In genomic region chr7:141097177-141097576, GRCm38 (mm10) we compare ENCODE assay signal across 14 mouse cellular contexts. TPM values are rescaled to one million over a fixed set of nuclear protein-coding genes. Genes with fewer than 3 reads are reported as not detected.
DNase-seq lines count a peak whose midpoint lies in the region; ATAC-seq and TF ChIP-seq lines count a peak whose summit lies in the region.
"Had no signal": no experiment of that assay in that cellular context is flagged by ENCODE, and none has a peak within 500 bp of the region (broad histone marks: within the 10 kb centered on the region; RNA-seq: fewer than 3 reads in every experiment).

No protein-coding gene starts in this region.

- TF ChIP-seq RAD21 in MEL (IDR thresholded peaks at IDR 0.05; ENCODE audit: low read depth, low read length): no peak

- 79% methylated on average over 5 of the region's 5 CpGs for WGBS in limb, embryonic 15.5 days
- WGBS in limb, embryonic 10.5 days: 82% methylated on average over 5 of the region's 5 CpGs

- H3K9me3 ChIP-seq in limb, embryonic 15.5 days: no peaks in the 10 kb centered on the region
- no peaks in the 10 kb centered on the region for H3K9me3 ChIP-seq in limb, embryonic 10.5 days (replicated peaks)
- H3K9me3 ChIP-seq in MEL (replicated peaks; ENCODE audit: insufficient read depth, low read length): no peaks in the 10 kb centered on the region
- H3K9me3 ChIP-seq: embryonic facial prominence, embryonic 15.5 days; midbrain, embryonic 15.5 days had no signal

- intact Hi-C loops in gastrocnemius, adult 2 months (cut with DNase I): no loop called here
- intact Hi-C loops in gastrocnemius, postnatal 36 days (cut with DNase I): no loop called here
- intact Hi-C loops in left cerebral cortex, postnatal 10 days (cut with DNase I): no loop called here

- ATAC-seq in limb, embryonic 15.5 days (ENCODE audit: insufficient number of reproducible peaks, low FRiP score, low TSS enrichment, low read depth): no peak
- ATAC-seq: midbrain, embryonic 15.5 days had no signal

- H3K4me2 ChIP-seq in limb, embryonic 15.5 days: no peak overlapping the region
- H3K4me2 ChIP-seq: embryonic facial prominence, embryonic 15.5 days; midbrain, embryonic 15.5 days had no signal

- no peak for TF ChIP-seq POLR2A in MEL (IDR thresholded peaks at IDR 0.05; ENCODE audit: control insufficient read depth in 1 of 2, insufficient read depth in 1 of 2, low read depth in 1 of 2, low read length in 2 of 2, poor library complexity in 1 of 2)

- H3K4me1 ChIP-seq in limb, embryonic 15.5 days: peaks cover 23% of the 10 kb centered on the region
- H3K4me1 ChIP-seq in limb, embryonic 10.5 days: peaks cover 37% of the 10 kb centered on the region
- H3K4me1 ChIP-seq in MEL (ENCODE audit: control insufficient read depth in 1 of 2, insufficient read depth in 2 of 2, low read length in 2 of 2): peaks cover 0 to 15% of the 10 kb centered on the region in 2 experiments; a peak in 2 of 4 replicates

- TF ChIP-seq EP300 in MEL (IDR thresholded peaks at IDR 0.05; ENCODE audit: low read depth in 1 of 2, low read length in 2 of 2): no peak

- peak overlapping the region; percentile 71 for H3K27ac ChIP-seq in gastrocnemius, adult 2 months
- H3K27ac ChIP-seq in limb, embryonic 15.5 days: 0 out of 2 replicates have a peak overlapping the region, but pooled peaks have one; percentile 18
- H3K27ac ChIP-seq in limb, embryonic 10.5 days: no peak overlapping the region
- H3K27ac ChIP-seq in MEL (ENCODE audit: control insufficient read depth, low read depth, low read length): peak overlapping the region; percentile 21; the same call in 1 of the 2 replicates
- H3K27ac ChIP-seq: embryonic facial prominence, embryonic 15.5 days; midbrain, embryonic 15.5 days had no signal

- TF ChIP-seq CTCF in gastrocnemius, adult 2 months (IDR thresholded peaks at IDR 0.05): no peak
- TF ChIP-seq CTCF in MEL (IDR thresholded peaks at IDR 0.05 in 2 of 3, conservative IDR thresholded peaks at IDR 0.05 in 1 of 3; ENCODE audit: control insufficient read depth in 1 of 3, insufficient read depth in 1 of 3, low read depth in 2 of 3, low read length in 3 of 3, poor library complexity in 1 of 3, severe bottlenecking in 1 of 3): no peak

- H3K9ac ChIP-seq in limb, embryonic 15.5 days: no peak overlapping the region
- peak overlapping the region; percentile 32 for H3K9ac ChIP-seq in MEL (ENCODE audit: control insufficient read depth, low read depth, low read length, poor library complexity, severe bottlenecking)
- H3K9ac ChIP-seq: embryonic facial prominence, embryonic 15.5 days; midbrain, embryonic 15.5 days had no signal

- no peak overlapping the region for H3K4me3 ChIP-seq in gastrocnemius, adult 2 months
- no peak overlapping the region for H3K4me3 ChIP-seq in limb, embryonic 15.5 days
- H3K4me3 ChIP-seq in limb, embryonic 10.5 days: no peak overlapping the region
- peak overlapping the region; percentile 36 to 44 for H3K4me3 ChIP-seq in MEL (ENCODE audit: control insufficient read depth in 1 of 2, insufficient read depth in 1 of 2, low read depth in 2 of 2, low read length in 2 of 2)
- H3K4me3 ChIP-seq: embryonic facial prominence, embryonic 15.5 days; midbrain, embryonic 15.5 days had no signal

- H3K79me2 ChIP-seq in MEL (ENCODE audit: control insufficient read depth, insufficient read depth, low read length, poor library complexity): no peaks in the 10 kb centered on the region

- peaks cover 50% of the 10 kb centered on the region for H3K27me3 ChIP-seq in limb, embryonic 15.5 days
- H3K27me3 ChIP-seq in limb, embryonic 10.5 days (ENCODE audit: low read depth, poor library complexity, severe bottlenecking): peaks cover 86% of the 10 kb centered on the region
- peaks cover 0 to 4% of the 10 kb centered on the region in 2 experiments; a peak in 2 of 4 replicates for H3K27me3 ChIP-seq in MEL (ENCODE audit: control insufficient read depth in 1 of 2, insufficient read depth in 2 of 2, low read length in 2 of 2)

- DNase-seq in gastrocnemius, adult 2 months: no peak
- DNase-seq in gastrocnemius, postnatal 36 days: no peak
- DNase-seq in limb, embryonic 10.5 days (ENCODE audit: low spot score): no peak
- DNase-seq in MEL (ENCODE audit: low read depth, low spot score): no peak
- DNase-seq in natural killer cell, adult 2 months (ENCODE audit: low spot score in 2 of 2): peak; percentile 39 to 63
- no peak for DNase-seq in ovary, adult 18-20 months (ENCODE audit: low spot score)
- no peak for DNase-seq in left cerebral cortex, postnatal 10 days (ENCODE audit: extremely low spot score in 1 of 2, low spot score in 2 of 2)
- DNase-seq: cerebellum, adult 2 months; right cerebral cortex, postnatal 14 days had no signal

- no peaks in the 10 kb centered on the region for H3K36me3 ChIP-seq in limb, embryonic 15.5 days
- H3K36me3 ChIP-seq in limb, embryonic 10.5 days: no peaks in the 10 kb centered on the region
- peaks cover 0 to 7% of the 10 kb centered on the region in 2 experiments; a peak in 2 of 4 replicates for H3K36me3 ChIP-seq in MEL (ENCODE audit: control insufficient read depth in 1 of 2, insufficient read depth in 2 of 2, low read length in 2 of 2)
- H3K36me3 ChIP-seq: embryonic facial prominence, embryonic 15.5 days; midbrain, embryonic 15.5 days had no signal

TF ChIP-seq in MEL, 35 proteins besides CTCF, POLR2A, EP300 and RAD21:
- TF ChIP-seq MAFK (IDR thresholded peaks at IDR 0.05; ENCODE audit: borderline replicate concordance, low read depth, low read length): no peak
- TF ChIP-seq ELF1 (IDR thresholded peaks at IDR 0.05; ENCODE audit: low read depth, low read length): no peak
- no peak for TF ChIP-seq NELFE (IDR thresholded peaks at IDR 0.05; ENCODE audit: low read depth, low read length)
- no peak for TF ChIP-seq ZC3H11A (IDR thresholded peaks at IDR 0.05; ENCODE audit: low read depth, low read length)

RNA-seq across cellular contexts. Expression of gene Sigirr, which starts 3.2 kb away (rescaled TPM):
- total RNA-seq in gastrocnemius, adult 2 months (2021): 1 to 10 TPM; 1.7 TPM
- 1 to 10 TPM; 1.7 to 2.0 TPM for total RNA-seq in gastrocnemius, postnatal 36 days (2021)
- polyA plus RNA-seq in limb, embryonic 15.5 days (2015; fragmentation: Nextera tagmentation; extraction: Ambion mirVana): 3.3 and 3.8 TPM in 2 replicates
- polyA plus RNA-seq in limb, embryonic 10.5 days (2016; fragmentation: Nextera tagmentation; extraction: Ambion mirVana): 2.3 TPM in 2 replicates
- total RNA-seq in MEL (2012; rRNA removed): 8.3 and 8.6 TPM in 2 replicates
- 10 to 100 TPM in 1 of 2 experiments, not detected in 1; 17.5 TPM for polyA plus RNA-seq in MEL (2012; ENCODE audit: insufficient read depth in 1 of 2, insufficient read length in 2 of 2, low read depth in 1 of 2, low replicate concordance in 2 of 2, missing spikeins in 1 of 2)
- 1 to 10 TPM; 2.3 to 2.8 TPM for total RNA-seq in left cerebral cortex, postnatal 10 days (2021)

RNA-seq across cellular contexts. Expression of gene Pkp3, which starts 19.2 kb away (rescaled TPM):
- not detected for total RNA-seq in gastrocnemius, adult 2 months (2021)
- under 1 TPM in 1 of 2 experiments, not detected in 1; 0.12 TPM for total RNA-seq in gastrocnemius, postnatal 36 days (2021)
- 150 and 151 TPM in 2 replicates for polyA plus RNA-seq in limb, embryonic 15.5 days (2015; fragmentation: Nextera tagmentation; extraction: Ambion mirVana)
- 6.0 and 8.2 TPM in 2 replicates for polyA plus RNA-seq in limb, embryonic 10.5 days (2016; fragmentation: Nextera tagmentation; extraction: Ambion mirVana)
- total RNA-seq in MEL (2012; rRNA removed): not detected in 2 replicates
- polyA plus RNA-seq in MEL (2012; ENCODE audit: insufficient read depth in 1 of 2, insufficient read length in 2 of 2, low read depth in 1 of 2, low replicate concordance in 2 of 2, missing spikeins in 1 of 2): not detected
- total RNA-seq in left cerebral cortex, postnatal 10 days (2021): not detected
- total RNA-seq: layer of hippocampus, adult 8-10 months had no signal

RNA-seq across cellular contexts. Expression of gene Ano9, which starts 20.4 kb away (rescaled TPM):
- total RNA-seq in gastrocnemius, adult 2 months (2021): not detected
- not detected for total RNA-seq in gastrocnemius, postnatal 36 days (2021)
- polyA plus RNA-seq in limb, embryonic 15.5 days (2015; fragmentation: Nextera tagmentation; extraction: Ambion mirVana): 23.4 and 24.1 TPM in 2 replicates
- polyA plus RNA-seq in limb, embryonic 10.5 days (2016; fragmentation: Nextera tagmentation; extraction: Ambion mirVana): 0.64 and 0.67 TPM in 2 replicates
- 0.08 TPM in 1 of 2 replicates, not detected in the other for total RNA-seq in MEL (2012; rRNA removed)
- under 1 TPM in 1 of 2 experiments, not detected in 1; 0.03 TPM for polyA plus RNA-seq in MEL (2012; ENCODE audit: insufficient read depth in 1 of 2, insufficient read length in 2 of 2, low read depth in 1 of 2, low replicate concordance in 2 of 2, missing spikeins in 1 of 2)
- total RNA-seq in left cerebral cortex, postnatal 10 days (2021): not detected
- total RNA-seq: layer of hippocampus, adult 8-10 months; liver, adult 2 months had no signal

RNA-seq across cellular contexts. Expression of gene Ptdss2, which starts 25.0 kb away (rescaled TPM):
- 10 to 100 TPM; 19.5 to 20.5 TPM for total RNA-seq in gastrocnemius, adult 2 months (2021)
- 10 to 100 TPM; 15.9 to 18.7 TPM for total RNA-seq in gastrocnemius, postnatal 36 days (2021)
- polyA plus RNA-seq in limb, embryonic 15.5 days (2015; fragmentation: Nextera tagmentation; extraction: Ambion mirVana): 69.4 and 70.0 TPM in 2 replicates
- 85.6 and 95.2 TPM in 2 replicates for polyA plus RNA-seq in limb, embryonic 10.5 days (2016; fragmentation: Nextera tagmentation; extraction: Ambion mirVana)
- 12.2 and 16.9 TPM in 2 replicates for total RNA-seq in MEL (2012; rRNA removed)
- 10 to 100 TPM in 1 of 2 experiments, not detected in 1; 44.9 TPM for polyA plus RNA-seq in MEL (2012; ENCODE audit: insufficient read depth in 1 of 2, insufficient read length in 2 of 2, low read depth in 1 of 2, low replicate concordance in 2 of 2, missing spikeins in 1 of 2)
- 10 to 100 TPM; 48.4 to 54.0 TPM for total RNA-seq in left cerebral cortex, postnatal 10 days (2021)

RNA-seq across cellular contexts. Expression of gene B4galnt4, which starts 36.3 kb away (rescaled TPM):
- under 1 TPM; 0.17 to 0.18 TPM for total RNA-seq in gastrocnemius, adult 2 months (2021)
- total RNA-seq in gastrocnemius, postnatal 36 days (2021): under 1 TPM; 0.20 to 0.22 TPM
- 9.9 and 12.1 TPM in 2 replicates for polyA plus RNA-seq in limb, embryonic 15.5 days (2015; fragmentation: Nextera tagmentation; extraction: Ambion mirVana)
- 26.2 and 30.7 TPM in 2 replicates for polyA plus RNA-seq in limb, embryonic 10.5 days (2016; fragmentation: Nextera tagmentation; extraction: Ambion mirVana)
- total RNA-seq in MEL (2012; rRNA removed): 0.78 and 0.81 TPM in 2 replicates
- 1 to 10 TPM in 1 of 2 experiments, not detected in 1; 8.0 TPM for polyA plus RNA-seq in MEL (2012; ENCODE audit: insufficient read depth in 1 of 2, insufficient read length in 2 of 2, low read depth in 1 of 2, low replicate concordance in 2 of 2, missing spikeins in 1 of 2)
- 100 to 1,000 TPM; 107 to 110 TPM for total RNA-seq in left cerebral cortex, postnatal 10 days (2021)

Comparison
In these comparisons a context has a peak if more than half of its experiments do, and no peak if none do; other contexts are left out.
1. DNase-seq: peak in natural killer cell, adult 2 months (2 of 2); none in gastrocnemius, adult 2 months (single experiment), gastrocnemius, postnatal 36 days (0 of 2), limb, embryonic 10.5 days (single experiment), MEL (single experiment), ovary, adult 18-20 months (single experiment) and left cerebral cortex, postnatal 10 days (0 of 2).
2. H3K4me3 ChIP-seq: peak in MEL (2 of 2); none in gastrocnemius, adult 2 months (single experiment), limb, embryonic 15.5 days (single experiment) and limb, embryonic 10.5 days (single experiment).